Mouse (Mus musculus) left cerebral cortex, postnatal 4 days (tissue): ENCODE data around the gene Exd2. TPM values are rescaled to one million over a fixed set of nuclear protein-coding genes. Genes with fewer than 3 reads are reported as not detected.

ENCODE experiments used
- DNase-seq: peaks from one replicate; pipeline ENCODE4 v3.0.0-alpha.2; 2022
- intact Hi-C: fragments of 180-260 bp; cut with DNase I; formaldehyde crosslinking; loops from one replicate; pipeline ENCODE4 v1.15.1; 2025
- total RNA-seq, 2 experiments: library from RNA; stranded (reverse); gene quantifications; 2 replicates each; pipeline ENCODE4 v1.2.3; 2021

Gene Exd2
- total RNA-seq, 2 experiments from 2014 or later = 55.2 to 58.7 TPM

DNA sequence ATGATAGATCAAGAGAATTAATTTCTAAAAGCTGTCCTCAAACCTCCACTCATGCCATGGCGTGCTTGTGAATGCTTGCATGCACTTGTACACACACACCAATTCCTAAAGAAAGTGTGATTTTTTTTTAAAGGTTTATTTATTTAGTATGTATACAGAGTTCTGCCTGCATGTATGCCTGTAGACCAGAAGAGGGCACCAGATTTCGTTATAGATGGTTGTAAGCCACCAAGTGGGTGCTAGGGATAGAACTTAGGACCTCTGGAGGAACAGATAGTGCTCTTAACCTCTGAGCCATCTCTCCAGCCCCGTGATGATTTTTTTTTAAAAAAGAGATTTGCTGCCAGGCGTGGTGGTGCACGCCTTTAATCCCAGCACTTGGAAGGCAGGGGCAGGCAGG, 30.4 kb downstream of the Exd2 start:
- intact Hi-C loops = no loop called here
- DNase-seq = no peak

DNA sequence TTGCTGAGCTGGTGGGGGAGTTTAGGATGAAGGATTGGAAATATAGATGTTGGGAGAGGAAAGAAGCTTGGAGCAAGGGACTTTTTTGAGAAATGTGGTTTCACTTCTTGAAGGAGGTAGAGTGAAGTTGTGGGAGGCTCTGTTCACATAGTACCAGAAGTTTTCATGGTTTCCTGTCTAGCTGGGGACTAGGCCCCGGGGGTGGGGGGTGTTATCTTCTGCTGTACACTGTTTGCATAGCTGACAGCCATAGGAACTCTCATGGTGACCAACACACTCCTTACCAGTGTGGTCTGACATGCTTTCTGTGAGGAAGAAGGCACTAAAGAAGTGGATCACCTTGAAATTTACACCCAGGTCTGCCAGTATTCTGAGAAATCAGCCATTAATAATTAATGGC, 32.8 kb downstream of the Exd2 start:
- intact Hi-C loops = loop anchor here (5.0 kb wide), 1 partner anchor 142 kb away; no protein-coding TSS in a partner anchor
- no peak for DNase-seq

DNA sequence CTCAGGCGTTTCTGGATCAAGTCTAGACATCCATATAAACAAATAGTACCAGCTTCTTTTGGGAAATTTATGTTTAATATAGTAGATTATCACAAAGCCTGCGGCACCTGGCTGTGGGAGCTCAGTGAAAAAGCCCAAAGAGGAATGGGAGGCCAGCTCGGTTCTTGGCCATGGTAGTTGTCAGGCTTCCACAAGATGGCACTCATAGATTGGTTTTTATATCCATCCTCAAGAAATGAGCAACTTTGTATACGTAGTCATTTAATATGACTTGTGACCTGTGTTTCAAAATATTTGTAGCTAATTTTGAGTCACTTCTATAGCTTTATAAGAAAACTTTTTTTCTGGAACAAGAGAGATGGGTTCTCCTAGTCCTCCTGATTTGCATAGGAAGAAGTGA, 35.5 kb downstream of the Exd2 start:
- DNase-seq = peak; percentile 8
- intact Hi-C loops = loop anchor here (5.0 kb wide), 1 partner anchor 139 kb away; no protein-coding TSS in a partner anchor

DNA sequence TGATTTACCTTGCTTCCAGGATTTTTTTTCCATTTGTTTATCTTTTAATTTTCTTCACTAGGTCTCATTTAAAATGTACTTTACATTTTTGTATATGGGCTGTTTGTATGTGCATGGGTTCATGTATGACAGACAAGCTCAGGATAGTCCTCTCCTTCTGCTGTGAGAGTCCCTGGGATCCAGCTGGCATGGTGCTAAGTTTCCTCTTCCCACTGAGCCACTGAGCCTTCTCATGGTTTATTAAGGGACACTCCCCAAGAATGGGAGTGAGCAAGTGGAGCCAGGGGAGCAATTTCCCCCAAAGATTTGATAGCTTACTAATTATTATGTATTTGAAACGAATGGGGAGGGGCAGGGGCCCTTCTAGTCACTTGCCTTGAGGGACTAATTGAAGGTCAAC, 37.6 kb downstream of the Exd2 start:
- intact Hi-C loops = no loop called here
- DNase-seq = no peak

DNA sequence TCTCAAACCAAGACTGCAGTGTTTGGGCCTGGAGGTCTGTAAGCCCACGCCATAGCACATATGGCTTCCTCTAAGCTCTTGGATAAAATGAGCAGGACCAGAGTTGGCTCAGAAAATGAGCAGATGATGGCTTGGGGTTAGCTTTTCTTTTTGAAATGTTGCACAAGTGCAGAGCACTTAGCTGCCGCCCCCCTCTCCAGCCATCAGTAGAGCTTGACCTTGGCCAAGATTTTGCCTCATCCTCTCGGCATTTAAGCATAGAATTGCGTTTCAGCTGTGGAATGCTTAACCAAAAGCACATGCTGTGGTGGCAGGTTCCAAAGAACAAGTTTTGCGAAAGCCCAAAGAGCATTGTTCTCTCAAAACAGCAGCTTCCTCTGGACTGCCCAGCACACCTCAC, 41.8 kb downstream of the Exd2 start:
- DNase-seq = no peak
- intact Hi-C loops = no loop called here

DNA sequence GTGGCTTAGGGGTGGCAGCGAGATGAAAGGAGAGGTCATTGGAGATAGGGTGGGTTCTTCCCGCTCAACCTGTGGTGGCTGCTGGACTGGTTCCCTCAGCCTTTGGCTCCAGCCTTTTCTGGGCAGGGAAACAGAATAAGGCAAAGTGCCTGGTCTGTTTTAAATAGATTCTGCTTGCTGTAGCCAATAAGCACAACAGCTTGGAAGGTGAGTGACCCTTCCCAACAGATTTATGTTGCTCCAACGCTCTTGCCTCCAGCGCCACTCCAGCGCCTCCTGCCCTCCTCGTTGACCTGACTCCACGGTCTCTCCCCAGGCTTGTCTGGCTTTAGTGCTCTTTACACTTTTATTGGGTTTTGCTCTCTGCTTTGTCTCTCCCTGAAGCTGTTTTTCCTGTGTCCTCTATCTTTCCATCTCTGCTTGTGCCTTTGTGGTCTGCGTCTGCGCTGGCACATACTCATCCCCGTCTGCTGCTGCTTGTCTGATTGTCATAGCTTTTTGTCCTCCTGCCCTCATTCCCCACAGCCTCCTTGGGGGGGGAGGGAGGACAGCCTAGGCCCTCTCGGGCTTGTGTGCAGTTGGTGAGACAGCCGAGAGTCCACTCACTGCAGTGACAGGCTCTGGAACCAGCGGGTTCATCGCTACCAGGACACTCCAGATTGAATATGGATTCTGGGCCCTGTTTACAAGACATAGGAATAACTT, 44.3 kb downstream of the Exd2 start:
- intact Hi-C loops = no loop called here
- DNase-seq = peak; percentile 46

DNA sequence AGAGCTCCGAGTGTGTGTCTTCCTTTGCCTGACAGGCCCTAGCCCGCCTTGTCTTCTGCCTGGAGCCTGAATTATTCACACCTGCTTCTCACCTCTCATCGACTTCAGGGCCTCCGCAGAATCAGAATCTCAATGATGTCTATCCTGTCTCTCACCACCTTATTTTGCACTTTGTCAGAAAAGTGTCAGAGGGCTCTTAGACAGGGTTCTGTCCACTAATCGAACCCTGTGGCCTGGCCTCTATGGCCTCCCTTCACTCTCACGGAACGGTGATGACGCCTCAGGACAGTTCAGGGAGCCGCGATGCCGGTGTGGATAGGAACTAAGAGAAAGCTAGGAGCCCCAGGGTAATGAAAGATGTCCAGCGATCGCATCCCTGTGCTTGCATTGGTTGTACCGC, 55.1 kb downstream of the Exd2 start, which contains the start of gene Galnt16:
Galnt16 (plus strand) TSS at position 301 of the 400 bp plus-strand sequence.
- no peak for DNase-seq
- intact Hi-C loops = no loop called here

DNA sequence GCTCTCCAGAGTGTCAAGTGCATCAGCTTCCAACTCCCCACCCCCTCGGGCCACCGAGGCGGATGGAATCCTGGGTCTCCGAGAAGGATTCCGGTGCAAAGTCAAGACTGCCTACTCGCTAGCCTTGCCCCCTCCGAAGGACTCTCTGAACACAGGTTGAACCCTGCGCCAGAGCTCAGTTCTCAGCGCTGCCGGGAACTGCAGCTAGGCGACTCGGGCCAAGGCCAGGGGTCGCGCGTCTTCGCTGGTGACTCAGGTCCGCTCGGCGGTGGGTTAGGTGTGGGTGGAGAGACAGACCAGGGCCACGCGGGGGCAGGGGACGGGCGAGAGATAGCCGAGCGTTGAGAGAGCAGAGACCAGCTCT, 55.5 kb downstream of the Exd2 start:
- intact Hi-C loops = no loop called here
- DNase-seq = no peak

DNA sequence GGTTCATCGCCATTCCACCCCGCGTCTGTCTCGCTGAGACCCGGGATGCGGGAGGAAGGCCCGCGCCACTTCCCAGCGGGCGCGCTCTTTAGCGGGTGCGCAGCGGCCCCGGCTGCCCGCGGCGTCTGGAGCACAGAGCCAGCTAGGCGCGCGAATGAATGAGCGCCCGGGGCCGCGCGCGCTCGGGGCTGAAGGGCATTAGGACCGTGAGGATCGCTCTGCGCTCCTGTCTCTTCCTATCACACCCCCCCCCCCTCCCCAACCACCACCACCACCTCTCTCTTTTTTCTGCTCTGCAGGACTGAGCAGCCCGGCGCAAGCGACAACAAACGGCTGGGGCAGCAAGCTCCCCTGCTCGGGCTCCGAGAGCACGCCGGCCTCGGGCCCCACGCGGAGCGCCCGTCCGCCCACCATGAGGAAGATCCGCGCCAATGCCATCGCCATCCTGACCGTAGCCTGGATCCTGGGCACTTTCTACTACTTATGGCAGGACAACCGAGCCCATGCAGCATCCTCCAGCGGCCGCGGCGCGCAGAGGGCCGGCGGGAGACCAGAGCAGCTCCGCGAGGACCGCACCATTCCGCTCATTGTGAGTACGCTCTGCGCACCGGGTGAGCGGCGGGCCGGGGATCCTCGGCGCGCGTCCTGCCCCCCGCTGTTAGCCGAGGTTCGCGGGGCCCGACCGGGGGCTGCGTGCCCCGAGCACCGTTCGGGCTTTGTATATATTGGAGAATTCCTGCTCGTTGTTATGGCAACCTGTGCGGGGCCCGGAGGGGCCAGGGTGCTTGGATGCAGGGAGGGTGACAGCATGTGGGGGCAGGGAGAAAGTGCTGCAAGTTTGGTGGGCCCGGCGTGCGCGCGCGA, 56.1 kb downstream of the Exd2 start:
- intact Hi-C loops = no loop called here
- DNase-seq = peak; percentile 56

DNA sequence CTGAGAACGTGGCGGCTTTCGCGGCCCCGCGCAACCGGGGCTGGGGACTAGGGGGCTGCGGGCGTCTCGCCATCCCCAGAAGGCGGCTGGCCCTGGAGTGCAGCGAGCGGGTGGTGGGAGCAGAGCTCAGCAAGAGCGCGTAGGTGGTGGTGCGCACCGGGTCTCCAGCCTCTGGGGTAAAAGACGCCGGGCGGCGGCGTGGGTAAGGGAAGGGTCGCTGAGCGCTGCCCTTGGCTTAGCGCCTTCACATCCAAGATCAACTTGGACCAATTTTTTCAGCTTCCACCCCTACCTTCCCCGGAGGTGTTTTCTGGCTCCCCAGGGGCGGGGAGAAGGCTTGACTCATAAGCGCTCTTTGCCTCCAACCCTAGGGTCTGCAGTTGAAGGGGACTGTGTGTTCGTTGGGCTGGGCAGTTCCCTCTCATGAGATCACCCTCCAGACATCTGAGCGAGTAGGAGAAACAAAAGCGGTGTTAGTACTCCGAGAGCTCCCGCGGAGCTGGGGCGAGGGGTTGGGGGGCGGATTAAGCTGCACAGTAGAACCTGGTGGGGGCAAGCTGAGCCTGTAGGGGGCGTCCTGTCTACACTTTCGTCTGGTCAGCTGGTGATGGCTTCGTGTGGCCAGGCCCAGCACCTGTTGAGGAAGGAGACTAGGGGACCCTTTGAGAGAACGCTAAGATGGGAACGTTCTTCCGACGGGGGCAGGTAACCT, 56.9 kb downstream of the Exd2 start:
- intact Hi-C loops = loop anchor here (10.0 kb wide), 1 partner anchor 75 kb away; no protein-coding TSS in a partner anchor
- peak; percentile 77 for DNase-seq

DNA sequence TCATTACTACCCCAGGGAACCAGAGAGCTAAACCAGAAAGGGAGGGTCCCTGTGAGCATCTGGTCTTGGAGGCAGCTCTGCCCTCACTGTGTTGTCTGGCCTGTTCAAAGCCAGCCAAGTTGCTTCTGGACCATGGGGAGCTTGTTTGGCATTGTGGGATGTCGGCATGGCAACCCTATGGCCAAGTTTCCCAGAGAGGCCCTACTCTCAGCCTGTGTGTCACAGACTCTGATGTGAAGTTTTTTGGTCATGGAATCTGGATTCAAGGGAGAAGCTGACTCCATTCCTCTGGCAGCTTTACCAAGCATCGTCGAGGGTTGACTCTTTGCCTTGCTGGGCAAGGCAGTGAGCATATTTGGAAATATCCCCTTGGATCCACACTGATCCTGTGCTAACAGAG, 59.1 kb downstream of the Exd2 start:
- peak; percentile 74 for DNase-seq
- intact Hi-C loops = loop anchor here (10.0 kb wide), 1 partner anchor 73 kb away; no protein-coding TSS in a partner anchor

DNA sequence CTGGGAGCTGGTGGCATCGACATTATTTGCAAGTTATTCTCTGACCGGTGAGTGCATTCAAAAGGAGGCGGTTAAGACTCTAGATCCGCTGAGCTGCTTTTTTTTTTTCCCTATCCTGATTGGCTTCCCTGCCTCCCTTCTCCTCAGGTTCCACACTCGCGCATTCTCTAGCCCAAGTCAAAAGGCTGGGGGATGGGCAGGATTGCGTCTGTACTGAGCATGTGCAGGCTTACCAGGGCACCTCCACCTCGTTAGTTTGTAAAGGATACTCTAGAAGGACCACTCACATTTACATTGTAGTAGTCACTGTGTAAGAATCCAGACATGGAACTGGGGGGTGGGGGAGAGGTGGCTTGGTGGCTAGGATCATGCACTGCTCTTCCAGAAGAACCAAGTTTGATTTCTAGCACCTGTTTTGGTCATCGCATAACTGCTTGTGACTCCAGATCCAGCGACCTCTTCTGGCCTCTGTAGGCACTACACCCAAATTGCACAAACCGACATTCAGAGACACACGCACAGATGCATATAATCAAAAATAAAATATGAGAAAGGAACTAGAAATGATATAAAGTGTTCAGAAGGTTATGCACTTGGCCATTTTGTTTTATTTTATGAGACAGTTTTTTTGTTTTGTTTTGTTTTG, 61.5 kb downstream of the Exd2 start:
- DNase-seq = no peak
- intact Hi-C loops = loop anchor here (10.0 kb wide), 1 partner anchor 70 kb away; no protein-coding TSS in a partner anchor

DNA sequence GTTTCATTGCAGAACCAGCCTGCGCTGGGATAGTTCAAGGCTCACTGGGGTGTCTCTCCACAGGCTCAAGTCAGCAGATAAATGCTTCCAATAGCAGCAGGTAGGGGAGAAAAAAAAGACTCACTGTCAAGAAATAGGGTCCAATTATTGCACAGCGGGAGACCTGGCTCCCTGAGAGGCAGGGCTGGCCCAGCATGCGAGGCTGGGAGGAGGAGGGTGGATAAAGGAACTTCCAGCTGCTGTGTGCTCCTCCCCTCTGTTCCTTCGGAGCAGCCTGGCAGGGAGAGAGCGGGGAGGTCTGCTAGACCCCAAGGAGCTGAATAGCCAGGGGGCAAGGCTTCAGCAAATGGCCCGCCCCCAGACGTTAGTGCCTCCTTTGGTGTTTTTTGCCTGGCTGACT, 62.6 kb downstream of the Exd2 start:
- intact Hi-C loops = loop anchor here (10.0 kb wide), 1 partner anchor 69 kb away; no protein-coding TSS in a partner anchor
- DNase-seq = peak; percentile 34

DNA sequence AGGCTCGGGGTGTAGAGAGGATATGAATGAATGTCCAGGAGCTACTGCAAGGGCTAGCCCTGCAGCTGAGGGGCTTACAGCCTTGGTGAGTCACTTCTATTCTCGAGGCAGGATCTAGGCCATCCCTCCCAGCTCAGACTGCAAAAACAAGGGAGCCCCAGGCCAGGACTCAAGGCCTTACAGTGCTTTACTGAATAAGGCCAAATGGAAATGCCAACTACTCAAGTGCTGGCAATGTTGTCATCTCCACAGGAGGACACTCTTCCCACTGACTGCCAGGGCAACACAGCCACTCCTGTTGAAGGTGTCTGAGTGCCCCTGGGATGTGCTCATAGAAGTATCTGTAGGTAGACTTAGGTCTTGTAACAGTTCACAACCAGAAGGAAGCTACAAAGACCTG, 63.6 kb downstream of the Exd2 start:
- DNase-seq = no peak
- intact Hi-C loops = loop anchor here (10.0 kb wide), 1 partner anchor 68 kb away; no protein-coding TSS in a partner anchor

DNA sequence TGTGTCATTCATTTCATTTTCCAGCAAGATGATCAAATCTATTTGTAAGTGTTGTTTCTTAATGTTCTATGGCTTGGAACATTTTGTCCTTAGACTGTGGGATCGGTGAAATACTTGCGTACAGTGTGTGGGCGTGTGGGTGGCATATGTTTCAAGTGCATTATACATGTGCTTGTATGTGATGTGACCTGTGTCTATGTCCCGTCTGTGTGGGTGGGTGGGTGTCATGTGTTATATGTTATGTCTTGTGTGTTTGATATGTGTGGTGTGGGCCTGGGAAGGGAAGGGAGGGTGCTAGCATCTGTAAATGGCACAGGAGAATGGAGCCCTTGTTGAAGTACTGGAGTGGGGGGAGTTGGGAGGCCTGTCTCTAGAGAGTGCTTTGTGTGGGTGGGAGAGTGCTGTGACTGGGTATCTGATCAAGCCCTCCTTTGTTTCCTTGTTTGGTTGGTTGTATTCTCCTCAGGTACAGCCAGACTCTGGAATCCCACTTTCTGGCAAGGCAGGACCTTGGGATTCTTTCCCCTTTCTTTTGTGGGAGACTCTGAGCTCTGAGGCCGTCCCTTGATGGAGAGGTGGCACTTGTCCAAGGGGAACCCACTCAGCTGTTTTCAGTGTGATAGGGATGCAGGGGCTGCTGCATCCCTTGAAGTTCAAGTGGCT, 65.0 kb downstream of the Exd2 start:
- intact Hi-C loops = loop anchor here (10.0 kb wide), 1 partner anchor 67 kb away; no protein-coding TSS in a partner anchor
- no peak for DNase-seq

DNA sequence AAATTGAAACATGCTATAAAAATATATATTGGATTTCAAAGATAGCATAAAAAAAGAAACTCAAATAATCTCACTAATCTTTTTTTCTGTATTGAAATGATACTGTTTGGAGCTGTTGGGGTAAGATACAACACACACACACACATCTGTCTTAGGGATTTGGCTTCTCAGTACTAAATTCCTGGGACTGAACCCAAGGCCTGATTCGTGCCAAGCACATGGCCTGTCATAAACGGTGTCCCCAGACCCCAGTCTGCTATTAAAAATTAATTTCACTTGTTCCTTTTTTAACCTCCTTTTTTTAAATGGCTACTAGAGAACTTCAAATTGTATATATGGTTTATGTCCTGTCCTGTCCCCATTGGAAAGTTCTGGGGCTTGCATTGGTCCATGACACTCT, 67.2 kb downstream of the Exd2 start:
- DNase-seq = no peak
- intact Hi-C loops = no loop called here

DNA sequence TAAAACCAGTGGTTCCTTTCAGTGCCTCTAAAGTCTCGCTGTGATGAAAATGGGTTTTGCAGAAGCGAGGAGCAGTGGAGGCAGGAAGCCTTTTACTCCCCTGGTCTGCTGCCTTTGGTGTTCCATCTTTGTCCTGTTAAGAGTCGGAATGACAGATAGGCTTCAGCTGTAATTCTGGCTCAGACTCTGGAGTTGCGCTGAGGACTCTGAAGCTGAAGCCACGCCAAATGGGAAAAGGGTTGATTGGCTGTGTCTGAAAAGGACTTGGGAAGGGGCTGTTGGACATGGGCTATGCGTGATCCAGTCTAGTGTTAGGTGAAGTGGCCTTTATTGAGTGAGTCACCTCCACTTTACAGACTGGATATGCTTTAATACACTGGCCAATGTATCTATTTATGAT, 67.7 kb downstream of the Exd2 start:
- intact Hi-C loops = no loop called here
- no peak for DNase-seq

DNA sequence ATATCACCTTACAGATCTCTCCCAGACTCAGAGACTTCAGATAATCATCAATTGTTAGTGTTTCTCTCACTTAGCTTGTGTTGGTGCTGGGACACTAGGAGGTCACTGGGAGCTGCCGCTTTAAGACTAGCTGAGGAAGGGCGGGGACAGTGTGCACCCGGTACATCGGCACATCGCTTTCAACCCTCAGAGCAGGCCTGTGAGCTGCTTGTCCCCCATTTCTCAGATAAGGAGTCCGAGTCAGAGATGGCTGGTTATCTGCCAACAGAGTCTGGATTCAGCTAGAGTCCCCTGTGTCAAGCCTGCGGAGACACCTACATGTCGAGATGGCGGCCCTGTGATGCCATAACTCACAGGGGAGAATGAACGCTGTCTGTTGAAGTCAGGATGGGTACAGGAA, 68.7 kb downstream of the Exd2 start:
- intact Hi-C loops = no loop called here
- DNase-seq = no peak

DNA sequence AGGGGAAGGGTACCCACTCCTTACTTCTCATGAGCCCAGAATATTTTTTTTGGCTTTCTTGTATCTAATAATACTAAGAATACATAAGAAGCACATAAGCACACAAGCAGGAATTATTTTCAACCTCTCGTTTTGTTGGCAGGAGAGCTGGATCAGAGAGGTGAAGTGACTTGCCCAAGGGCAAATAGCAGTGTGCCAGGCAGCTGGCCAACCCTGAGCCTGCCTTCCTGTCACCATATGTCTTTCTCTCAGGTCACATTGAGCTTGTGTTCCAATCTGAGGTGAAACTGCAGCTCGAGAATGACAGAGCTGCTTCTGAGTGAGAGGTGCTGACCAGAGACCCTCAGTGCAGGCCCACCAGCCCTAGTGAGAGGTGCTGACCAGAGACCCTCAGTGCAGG, 71.0 kb downstream of the Exd2 start:
- intact Hi-C loops = no loop called here
- peak; percentile 34 for DNase-seq

DNA sequence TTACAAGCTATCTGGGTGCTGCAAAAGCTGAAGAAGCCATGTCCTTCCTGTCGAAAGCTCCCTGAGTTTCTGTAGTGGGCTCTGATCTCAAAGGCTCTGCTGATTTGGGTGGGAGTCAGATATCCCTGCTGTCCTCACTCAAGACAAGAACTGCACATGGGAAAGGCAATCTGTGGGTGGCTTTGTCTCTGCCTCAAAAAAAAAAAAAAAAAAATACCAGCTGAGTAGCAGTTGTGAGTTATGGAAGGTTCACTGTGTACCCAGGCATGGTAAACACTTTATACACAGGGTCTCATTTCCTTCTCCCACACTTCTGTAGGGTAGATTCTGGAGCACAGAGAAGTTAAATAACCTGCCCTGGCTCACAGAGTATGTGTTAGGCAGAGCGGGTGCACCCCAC, 74.4 kb downstream of the Exd2 start:
- no peak for DNase-seq
- intact Hi-C loops = no loop called here
